Mouse (Mus musculus): ENCODE measurements around the gene Lrrc74a. TPM values are rescaled to one million over a fixed set of nuclear protein-coding genes. Genes with fewer than 3 reads are reported as not detected.

The Lrrc74a gene
- total RNA-seq, 2 experiments from 2014 or later, result not detected

Other genes starting within 250 kb of the Lrrc74a start
- gene Vash1, start 55.7 kb upstream of the Lrrc74a start, total RNA-seq (2021), result 10 to 100 TPM; 16.2 to 23.0 TPM
- gene Angel1, start 7.9 kb upstream of the Lrrc74a start, total RNA-seq (2021), result 1 to 10 TPM; 4.6 to 4.7 TPM
- 10 to 100 TPM; 41.8 to 42.8 TPM for gene Irf2bpl, start 150.4 kb downstream of the Lrrc74a start, total RNA-seq (2021)
- gene Cipc, start 212.7 kb downstream of the Lrrc74a start, total RNA-seq (2021), result 10 to 100 TPM; 20.2 to 20.3 TPM

Measured in gastrocnemius, postnatal 14 days (tissue).